Mouse (Mus musculus) heart, embryonic 13.5 days (tissue): ENCODE data around the gene Socs3. TPM values are rescaled to one million over a fixed set of nuclear protein-coding genes. Genes with fewer than 3 reads are reported as not detected.
A peak's percentile ranks its signal among the peaks of the same experiment; 100 is the strongest.

Experiments used
- ATAC-seq: fragments of 200-750 bp; cut with Nextera tagmentation; 2 replicates; pipeline ENCODE4 v1.8.0; 2017; ENCODE audit warnings: moderate TSS enrichment; ENCODE audit not compliant: insufficient number of reproducible peaks, low FRiP score, low TSS enrichment; ENCODE audit errors: extremely low read depth
- H3K27ac ChIP-seq: fragments of 300-500 bp; sonication (generic); replicated peaks from 2 replicates; pipeline ENCODE4 v1.5.1; 2015; ENCODE audit warnings: moderate library complexity, mild to moderate bottlenecking, inconsistent platforms
- H3K27me3 ChIP-seq: fragments of 300-500 bp; sonication (generic); replicated peaks from 2 replicates; pipeline ENCODE4 v1.6.1; 2015; ENCODE audit warnings: mild to moderate bottlenecking, inconsistent platforms
- H3K36me3 ChIP-seq: fragments of 300-500 bp; sonication (generic); 2 replicates; pipeline ENCODE4 v1.6.1; 2015; ENCODE audit warnings: mild to moderate bottlenecking, inconsistent platforms
- H3K4me1 ChIP-seq: fragments of 300-500 bp; sonication (generic); 2 replicates; pipeline ENCODE4 v1.6.1; 2015; ENCODE audit warnings: inconsistent platforms
- H3K4me2 ChIP-seq: fragments of 300-500 bp; sonication (generic); 2 replicates; pipeline ENCODE4 v1.6.1; 2015; ENCODE audit warnings: inconsistent platforms, mild to moderate bottlenecking, moderate library complexity
- H3K4me3 ChIP-seq: fragments of 300-500 bp; sonication (generic); 2 replicates; pipeline ENCODE4 v1.5.1; 2015; ENCODE audit warnings: moderate library complexity, mild to moderate bottlenecking, inconsistent platforms
- H3K9ac ChIP-seq: fragments of 300-500 bp; sonication (generic); 2 replicates; pipeline ENCODE4 v1.6.1; 2015; ENCODE audit warnings: inconsistent platforms, mild to moderate bottlenecking, moderate library complexity
- H3K9me3 ChIP-seq: fragments of 300-500 bp; sonication (generic); 2 replicates; pipeline ENCODE4 v1.6.1; 2016; ENCODE audit warnings: inconsistent platforms
- WGBS: fragments of 180-500 bp; shearing (Covaris S2); methylation state at CpG from one replicate; pipeline ENCODE4 v1.1.7; 2015; ENCODE audit warnings: mixed read lengths; 5-methylcytosine and 5-hydroxymethylcytosine counted together
- polyA plus RNA-seq: library from polyadenylated mRNA; unstranded; fragments of >200 nt; fragmentation: Nextera tagmentation; extraction: Ambion mirVana; gene quantifications from 2 replicates; pipeline ENCODE4 v1.2.1, GENCODE M21; 2015

Socs3 gene
- polyA plus RNA-seq, 1 experiment from 2014 or later: 8.5 TPM

DNA sequence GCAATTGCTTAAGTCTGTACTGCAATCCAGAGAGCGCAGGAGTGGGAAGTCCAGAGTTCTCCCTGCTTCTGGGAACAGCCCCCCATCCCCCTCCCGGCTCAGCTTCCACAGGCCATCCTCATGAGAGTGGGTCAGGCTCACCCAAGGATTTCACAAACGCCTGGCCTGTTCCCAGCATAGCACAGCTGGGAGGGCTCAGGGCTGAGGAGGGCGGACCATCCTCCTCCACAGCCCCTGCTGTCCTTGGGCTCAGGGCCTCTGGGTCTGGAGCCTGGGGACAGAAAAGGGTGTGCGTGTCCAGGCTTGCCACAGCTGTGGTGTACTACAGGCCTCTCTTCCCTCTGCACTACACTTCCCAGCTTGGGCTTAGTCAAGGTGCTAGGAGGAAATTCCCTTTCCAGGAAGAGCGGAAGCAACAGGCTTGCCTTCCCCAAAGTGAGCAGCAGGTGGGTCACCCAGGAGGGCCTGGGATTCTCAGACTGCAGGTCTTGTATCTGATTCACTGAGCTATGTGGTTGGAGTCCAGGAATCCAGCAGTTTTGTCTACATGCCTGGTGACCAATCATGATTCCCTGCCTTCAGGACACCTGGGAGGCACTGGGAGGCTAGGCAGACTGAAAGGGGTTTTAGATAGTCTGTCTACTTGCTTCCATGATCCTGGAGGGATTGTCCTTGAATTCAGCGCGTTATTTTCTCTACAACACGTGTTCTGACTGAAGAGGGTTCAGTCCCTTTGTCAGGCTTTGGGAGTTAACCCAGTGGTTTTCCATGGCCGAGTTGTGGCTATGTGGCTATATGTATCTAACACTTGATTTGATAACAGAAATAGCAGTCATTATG, 7.4 kb downstream of the Socs3 start:
- H3K4me3 ChIP-seq: peak overlapping the region; percentile 48; the same call in 1 of the 2 replicates
- H3K4me1 ChIP-seq: peaks cover 84% of the 10 kb centered on the region
- 34% methylated on average over 10 of the region's 10 CpGs for WGBS
- peak overlapping the region; percentile 95 for H3K27ac ChIP-seq
- H3K4me2 ChIP-seq: peak overlapping the region; percentile 91
- no peak for ATAC-seq
- no peaks in the 10 kb centered on the region for H3K9me3 ChIP-seq
- H3K9ac ChIP-seq: peak overlapping the region; percentile 67
- peaks cover 20% of the 10 kb centered on the region for H3K27me3 ChIP-seq
- H3K36me3 ChIP-seq: peaks cover 11% of the 10 kb centered on the region; the same call in 1 of the 2 replicates

DNA sequence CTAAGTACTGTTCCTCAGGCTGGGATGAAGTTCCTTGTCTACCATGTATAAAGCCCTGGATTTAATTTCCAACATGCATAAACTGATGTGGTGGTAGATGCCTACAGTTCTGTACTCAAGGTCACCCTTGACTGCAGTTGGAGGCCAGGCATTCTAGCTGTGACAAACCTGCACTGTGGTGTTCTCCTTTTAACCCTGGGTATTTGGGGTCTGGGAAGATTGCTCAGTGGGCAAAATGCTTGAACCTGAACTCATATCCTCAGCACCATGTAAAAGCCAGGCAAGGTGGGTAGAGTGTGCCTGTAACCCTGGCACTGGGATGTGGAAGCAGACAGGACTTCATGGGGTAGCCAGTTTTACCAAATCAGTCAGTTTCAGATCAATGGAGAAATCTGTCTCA, 9.2 kb downstream of the Socs3 start:
- Histone ChIP-seq H3K36me3 (no peaks in the 10 kb centered on the region), H3K9ac (no peak overlapping the region), H3K4me3 (no peak overlapping the region), H3K27ac (no peak overlapping the region), H3K4me1 (peaks cover 70% of the 10 kb centered on the region), H3K27me3 (peaks cover 3% of the 10 kb centered on the region; the same call in 1 of the 2 replicates), H3K4me2 (no peak overlapping the region), H3K9me3 (no peaks in the 10 kb centered on the region)
- no peak for ATAC-seq

DNA sequence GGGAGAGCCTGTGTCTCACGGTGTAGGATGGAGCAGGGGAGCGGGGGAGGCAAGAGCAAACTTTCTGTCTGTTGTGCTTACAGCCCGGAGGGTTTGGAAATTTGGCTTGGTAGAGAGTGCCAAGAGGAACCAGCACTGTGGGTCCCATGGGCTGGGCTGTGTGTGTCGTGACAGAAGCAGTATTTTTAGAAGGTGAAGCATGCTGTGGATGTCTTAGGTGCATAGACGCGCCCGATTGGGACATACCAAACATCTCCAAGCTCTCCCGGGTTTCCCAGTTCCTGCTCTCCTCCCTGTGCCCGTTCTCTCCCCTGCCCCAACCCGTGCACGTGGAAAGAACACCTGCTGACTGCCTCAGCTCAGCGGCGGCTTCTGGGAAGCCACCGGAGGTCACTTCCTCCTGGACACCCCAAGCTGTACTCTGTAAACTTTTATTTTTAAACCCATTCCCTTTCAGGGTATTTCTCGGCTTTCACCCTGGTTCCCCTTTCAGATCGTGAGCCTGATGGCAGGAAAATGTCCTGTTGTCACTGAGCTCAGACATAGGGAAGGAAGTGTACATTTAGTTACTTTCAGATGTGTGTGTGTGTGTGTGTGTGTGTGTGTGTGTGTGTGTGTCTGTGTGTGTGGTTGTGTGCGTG, 10.0 kb downstream of the Socs3 start:
- 48% methylated on average over 17 of the region's 17 CpGs for WGBS
- Histone ChIP-seq H3K4me1 (peaks cover 67% of the 10 kb centered on the region), H3K4me2 (no peak overlapping the region), H3K4me3 (no peak overlapping the region), H3K36me3 (no peaks in the 10 kb centered on the region), H3K9ac (peak overlapping the region; percentile 56; the same call in 1 of the 2 replicates), H3K27me3 (no peaks in the 10 kb centered on the region), H3K9me3 (no peaks in the 10 kb centered on the region), H3K27ac (no peak overlapping the region)
- no peak for ATAC-seq

DNA sequence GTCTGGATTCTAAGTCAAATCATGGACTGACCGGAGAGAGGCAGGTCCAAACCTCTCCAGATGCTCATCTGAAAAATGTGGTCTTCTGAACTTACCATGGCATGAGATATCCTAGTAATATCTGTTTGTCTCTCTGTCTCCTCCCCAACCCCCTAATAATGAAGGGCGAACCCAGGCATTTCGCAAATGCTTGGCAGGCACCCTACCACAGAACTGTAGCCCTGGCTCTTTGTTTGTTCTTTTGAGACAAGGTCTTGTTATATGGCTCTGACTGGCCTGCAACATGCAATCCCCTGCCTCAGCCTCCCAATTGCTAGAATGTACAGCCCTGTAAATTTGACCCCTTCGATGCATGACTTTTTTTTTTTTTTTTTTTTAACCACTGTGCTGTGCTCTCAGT, 10.7 kb downstream of the Socs3 start:
- no peak for ATAC-seq
- H3K27ac ChIP-seq: no peak overlapping the region
- H3K36me3 ChIP-seq: no peaks in the 10 kb centered on the region
- H3K4me3 ChIP-seq: no peak overlapping the region
- 90% methylated on average over 4 of the region's 4 CpGs for WGBS
- peaks cover 67% of the 10 kb centered on the region for H3K4me1 ChIP-seq
- no peak overlapping the region for H3K4me2 ChIP-seq
- H3K9ac ChIP-seq: no peak overlapping the region
- no peaks in the 10 kb centered on the region for H3K27me3 ChIP-seq
- H3K9me3 ChIP-seq: no peaks in the 10 kb centered on the region

DNA sequence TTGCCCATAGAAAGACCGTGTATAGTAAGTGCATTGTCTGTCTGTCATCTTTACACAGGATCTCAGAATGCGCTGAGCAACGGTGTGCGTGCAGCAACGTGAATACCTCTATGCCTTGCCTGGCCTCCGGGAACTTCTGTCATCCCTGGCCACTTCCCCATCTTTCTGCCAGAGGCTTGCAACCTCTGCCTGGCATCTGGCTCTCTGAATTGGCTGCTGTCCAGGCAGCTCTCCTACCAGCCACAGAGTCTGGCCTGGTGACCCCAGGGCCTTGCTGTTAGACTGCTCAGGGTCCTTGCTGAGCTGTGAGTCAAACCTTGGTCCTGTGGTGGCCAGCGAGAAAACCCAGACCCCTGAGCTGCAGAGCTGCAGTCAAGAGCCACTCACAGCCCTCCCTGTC, 11.7 kb downstream of the Socs3 start:
- H3K4me3 ChIP-seq: no peak overlapping the region
- ATAC-seq: no peak
- no peaks in the 10 kb centered on the region for H3K9me3 ChIP-seq
- no peak overlapping the region for H3K4me2 ChIP-seq
- H3K36me3 ChIP-seq: no peaks in the 10 kb centered on the region
- H3K27me3 ChIP-seq: no peaks in the 10 kb centered on the region
- H3K4me1 ChIP-seq: peaks cover 63% of the 10 kb centered on the region
- H3K27ac ChIP-seq: no peak overlapping the region
- H3K9ac ChIP-seq: 0 out of 2 replicates have a peak overlapping the region, but pooled peaks have one; percentile 24
- WGBS: 57% methylated on average over 7 of the region's 7 CpGs

DNA sequence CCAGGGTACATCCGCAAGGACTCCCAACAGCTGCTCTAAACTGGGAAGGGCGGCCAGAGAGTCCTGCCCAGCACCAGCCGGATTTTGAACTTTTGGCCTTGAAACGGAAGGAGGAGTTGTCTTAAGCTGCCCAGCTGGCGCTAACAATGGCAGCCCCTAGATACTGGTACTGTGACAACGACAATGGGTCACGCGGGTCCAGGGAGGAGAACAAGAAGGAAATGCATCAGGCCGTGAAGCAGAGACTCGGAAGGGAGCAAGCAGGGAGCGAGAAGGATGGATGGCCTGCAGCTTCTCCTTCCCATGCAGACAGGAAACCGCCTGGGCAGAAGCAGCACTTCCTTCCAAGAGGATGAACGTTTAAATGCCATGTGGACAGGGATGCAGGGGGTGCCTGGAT, 14.2 kb downstream of the Socs3 start:
- no peak overlapping the region for H3K27ac ChIP-seq
- no peak overlapping the region for H3K4me3 ChIP-seq
- peaks cover 46% of the 10 kb centered on the region for H3K4me1 ChIP-seq
- peaks cover 6% of the 10 kb centered on the region; the same call in 1 of the 2 replicates for H3K27me3 ChIP-seq
- ATAC-seq: no peak
- no peaks in the 10 kb centered on the region for H3K9me3 ChIP-seq
- no peak overlapping the region for H3K9ac ChIP-seq
- H3K36me3 ChIP-seq: no peaks in the 10 kb centered on the region
- 66% methylated on average over 13 of the region's 13 CpGs for WGBS
- no peak overlapping the region for H3K4me2 ChIP-seq

DNA sequence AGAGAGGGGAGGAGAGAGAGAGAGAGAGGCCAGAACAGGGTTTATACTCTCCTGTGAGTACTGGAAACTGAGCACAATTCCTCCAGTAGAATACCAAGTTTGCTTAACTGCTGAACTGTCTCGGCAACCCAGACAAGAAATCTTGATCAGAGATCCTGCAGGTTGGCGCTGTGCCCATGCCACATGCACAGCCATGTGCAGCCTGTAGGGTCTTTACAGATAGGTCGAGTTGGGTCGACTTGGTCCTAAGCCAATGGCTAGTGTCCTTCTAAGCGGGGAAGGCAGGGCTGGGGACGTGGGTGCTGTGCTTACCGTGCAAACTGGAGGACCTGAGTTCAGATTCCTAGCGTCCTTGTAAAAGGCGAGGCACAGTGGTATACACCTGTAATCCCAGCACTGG, 15.0 kb downstream of the Socs3 start:
- Histone ChIP-seq H3K9ac (no peak overlapping the region), H3K4me3 (no peak overlapping the region)

DNA sequence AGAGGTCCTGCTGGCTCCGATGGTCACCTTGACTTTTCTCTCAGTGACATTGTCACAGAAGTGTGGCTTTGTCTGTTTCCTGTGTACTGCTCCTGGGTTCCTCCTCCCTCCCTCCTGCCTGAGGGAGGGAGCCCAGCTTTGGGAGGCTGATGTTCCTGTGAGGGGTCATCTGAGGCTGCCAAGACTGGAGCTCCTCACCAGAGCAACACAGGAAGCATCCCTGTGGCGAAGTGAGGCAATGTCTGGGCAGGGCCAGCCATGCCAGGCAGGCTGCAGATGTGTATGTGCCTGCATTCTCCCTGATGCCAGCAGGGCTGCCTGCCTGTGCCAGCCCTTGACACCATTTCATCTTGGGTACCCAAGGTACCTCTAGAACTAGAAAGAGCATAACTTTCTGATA, 15.8 kb downstream of the Socs3 start:
- Histone ChIP-seq H3K4me3 (no peak overlapping the region), H3K36me3 (no peaks in the 10 kb centered on the region), H3K9ac (no peak overlapping the region; the same call in 1 of the 2 replicates), H3K9me3 (no peaks in the 10 kb centered on the region), H3K4me2 (no peak overlapping the region), H3K27ac (no peak overlapping the region), H3K27me3 (peaks cover 6% of the 10 kb centered on the region; the same call in 1 of the 2 replicates), H3K4me1 (peaks cover 45% of the 10 kb centered on the region)
- no peak for ATAC-seq
- 39% methylated on average over 2 of the region's 2 CpGs for WGBS

More for the DNA sequence above, 15.0 kb downstream of the Socs3 start:
- H3K9me3 ChIP-seq: no peaks in the 10 kb centered on the region
- H3K27ac ChIP-seq: no peak overlapping the region
- 70% methylated on average over 9 of the region's 9 CpGs for WGBS
- H3K4me2 ChIP-seq: no peak overlapping the region
- H3K36me3 ChIP-seq: no peaks in the 10 kb centered on the region
- H3K4me1 ChIP-seq: peaks cover 43% of the 10 kb centered on the region
- ATAC-seq: no peak
- H3K27me3 ChIP-seq: peaks cover 6% of the 10 kb centered on the region; the same call in 1 of the 2 replicates

DNA sequence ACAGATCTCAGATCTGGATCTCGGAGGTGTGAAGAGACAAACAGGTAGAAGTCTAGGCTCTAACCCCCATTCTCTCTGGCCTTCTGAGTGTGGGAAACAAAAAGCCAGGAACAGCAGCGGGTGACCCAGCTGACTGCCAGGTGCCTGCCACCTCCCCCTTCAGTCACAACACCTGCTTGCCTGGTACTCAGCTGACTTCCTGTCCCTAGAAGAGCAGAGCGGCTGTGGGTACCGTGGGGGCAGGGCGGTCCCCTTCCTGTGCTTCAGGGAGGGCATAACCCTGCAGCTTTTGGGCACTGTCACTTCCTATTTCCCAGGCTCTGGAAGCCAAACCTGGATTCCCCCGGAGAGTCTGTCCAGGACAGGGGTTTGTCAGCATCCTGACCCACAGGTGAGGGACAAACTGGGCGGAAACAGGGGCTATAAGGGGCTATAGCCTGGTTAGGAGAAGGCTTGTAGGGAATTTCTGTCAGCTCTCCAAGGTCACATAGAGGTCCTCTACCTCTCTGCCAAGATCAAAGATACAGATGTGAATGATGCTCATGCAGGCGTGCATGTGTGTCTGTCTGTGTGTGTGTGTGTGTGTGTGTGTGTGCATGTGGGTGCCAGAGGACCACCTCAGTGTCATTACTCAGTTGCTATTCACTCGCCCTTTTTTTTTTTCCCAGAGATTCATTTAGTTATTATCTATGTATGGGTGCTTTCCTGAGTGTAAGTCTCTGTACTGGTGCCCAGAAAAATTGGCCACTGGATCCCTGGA, 17.5 kb downstream of the Socs3 start:
- peaks cover 37% of the 10 kb centered on the region for H3K4me1 ChIP-seq
- no peak overlapping the region for H3K4me2 ChIP-seq
- WGBS: 63% methylated on average over 9 of the region's 9 CpGs
- no peak for ATAC-seq
- no peak overlapping the region for H3K27ac ChIP-seq
- H3K36me3 ChIP-seq: no peaks in the 10 kb centered on the region
- peaks cover 6% of the 10 kb centered on the region; the same call in 1 of the 2 replicates for H3K27me3 ChIP-seq
- H3K9ac ChIP-seq: no peak overlapping the region
- no peaks in the 10 kb centered on the region for H3K9me3 ChIP-seq
- no peak overlapping the region for H3K4me3 ChIP-seq

DNA sequence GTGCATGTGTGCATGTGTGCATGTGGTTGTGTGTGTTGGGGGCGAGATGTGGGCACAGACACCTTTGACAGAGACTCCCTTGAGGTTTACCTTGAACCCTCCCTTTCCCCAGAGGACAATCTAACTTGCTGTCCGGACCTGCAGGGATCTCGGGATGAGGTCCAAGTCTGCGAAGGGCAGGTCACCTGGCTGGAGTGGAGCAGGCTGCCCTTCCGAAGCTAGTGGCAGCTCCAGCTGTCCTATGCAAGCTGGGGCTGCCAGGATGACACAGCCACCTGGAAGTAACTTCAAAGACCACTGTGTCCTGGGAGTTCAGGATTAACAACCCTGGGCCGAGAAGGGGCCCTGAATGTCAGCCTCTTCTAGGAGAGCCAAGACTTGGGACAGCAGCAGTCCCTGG, 18.5 kb downstream of the Socs3 start:
- Histone ChIP-seq H3K4me2 (no peak overlapping the region), H3K4me1 (peaks cover 37% of the 10 kb centered on the region), H3K27ac (no peak overlapping the region), H3K36me3 (no peaks in the 10 kb centered on the region), H3K27me3 (peaks cover 12% of the 10 kb centered on the region; the same call in 1 of the 2 replicates), H3K4me3 (no peak overlapping the region), H3K9ac (0 out of 2 replicates have a peak overlapping the region, but pooled peaks have one; percentile 33), H3K9me3 (no peaks in the 10 kb centered on the region)
- ATAC-seq: no peak
- WGBS: 82% methylated on average over 6 of the region's 6 CpGs
